Mouse (Mus musculus): ENCODE results near the gene 1700016D06Rik. TPM values are rescaled to one million over a fixed set of nuclear protein-coding genes. Genes with fewer than 3 reads are reported as not detected.

Gene 1700016D06Rik
- polyA plus RNA-seq, 1 experiment from 2014 or later: not detected

GRCm38 (mm10) chr8:11608848-11609247 is 92.0 kb downstream of the 1700016D06Rik start:
- no peak overlapping the region for H3K27ac ChIP-seq
- H3K4me3 ChIP-seq (replicated peaks): no peak overlapping the region
- no peak overlapping the region for H3K9ac ChIP-seq (replicated peaks)
- 96% methylated on average over 9 of the region's 9 CpGs for WGBS
- no peaks in the 10 kb centered on the region for H3K4me1 ChIP-seq (replicated peaks)
- H3K27me3 ChIP-seq: no peaks in the 10 kb centered on the region
- peaks cover 20% of the 10 kb centered on the region; the same call in 1 of the 2 replicates for H3K9me3 ChIP-seq
- H3K4me2 ChIP-seq: no peak overlapping the region
- no peak for ATAC-seq (ENCODE audit: insufficient number of reproducible peaks, insufficient read depth, low FRiP score, low TSS enrichment, low read depth)
- H3K36me3 ChIP-seq: peaks cover 79% of the 10 kb centered on the region

Small RNAs within 50 kb of the gene (microRNA-seq; reads per million reads assigned to microRNA genes)
- 2.6 reads per million, percentile 5 among the genes with 10 or more reads in this experiment for gene Mir7238

Other genes starting within 250 kb of the 1700016D06Rik start
- gene Rab20, start 222.4 kb downstream of the 1700016D06Rik start, polyA plus RNA-seq (2016; fragmentation: Nextera tagmentation; extraction: Ambion mirVana): 0.81 and 0.93 TPM in 2 replicates
- gene Naxd, start 203.6 kb downstream of the 1700016D06Rik start, polyA plus RNA-seq (2016; fragmentation: Nextera tagmentation; extraction: Ambion mirVana): 116 and 121 TPM in 2 replicates
- 20.6 and 21.6 TPM in 2 replicates for gene Cars2, start 150.3 kb downstream of the 1700016D06Rik start, polyA plus RNA-seq (2016; fragmentation: Nextera tagmentation; extraction: Ambion mirVana)
- gene Ing1, start 145.5 kb downstream of the 1700016D06Rik start, polyA plus RNA-seq (2016; fragmentation: Nextera tagmentation; extraction: Ambion mirVana): 46.5 and 50.4 TPM in 2 replicates
- gene Ankrd10, start 65.3 kb downstream of the 1700016D06Rik start, polyA plus RNA-seq (2016; fragmentation: Nextera tagmentation; extraction: Ambion mirVana): 151 and 164 TPM in 2 replicates
- gene Arhgef7, start 26.7 kb upstream of the 1700016D06Rik start, polyA plus RNA-seq (2016; fragmentation: Nextera tagmentation; extraction: Ambion mirVana): 53.0 and 53.8 TPM in 2 replicates
- gene Tex29, start 139.4 kb upstream of the 1700016D06Rik start, polyA plus RNA-seq (2016; fragmentation: Nextera tagmentation; extraction: Ambion mirVana): not detected in 2 replicates

Measured in limb, embryonic 12.5 days (tissue).